Mouse (Mus musculus) MEL (cell line): ENCODE measurements around the gene Fez2.

Experiments
- CTCF ChIP-seq, 3 experiments: IDR thresholded peaks in 2 of 3; conservative IDR thresholded peaks in 1 of 3; 2 replicates each; pipeline ENCODE4 v1.5.1; 2011 to 2012; ENCODE audit warnings: low read length in 3 of 3, low read depth in 2 of 3, mild to moderate bottlenecking in 2 of 3, improper control_type of control experiment in 1 of 3, inconsistent platforms in 1 of 3, mixed read lengths in 1 of 3, moderate library complexity in 1 of 3; ENCODE audit not compliant: control insufficient read depth in 1 of 3, insufficient read depth in 1 of 3, poor library complexity in 1 of 3, severe bottlenecking in 1 of 3
- E2F4 ChIP-seq: IDR thresholded peaks from 2 replicates; pipeline ENCODE4 v1.6.1; 2011; ENCODE audit warnings: low read depth, low read length, improper control_type of control experiment, borderline replicate concordance
- POLR2A ChIP-seq, 2 experiments: IDR thresholded peaks; 2 replicates each; pipeline ENCODE4 v1.6.1; 2011 to 2012; ENCODE audit warnings: low read length in 2 of 2, mild to moderate bottlenecking in 2 of 2, control low read depth in 1 of 2, improper control_type of control experiment in 1 of 2, low read depth in 1 of 2, moderate library complexity in 1 of 2; ENCODE audit not compliant: control insufficient read depth in 1 of 2, insufficient read depth in 1 of 2, poor library complexity in 1 of 2
- TCF12 ChIP-seq: IDR thresholded peaks from 2 replicates; pipeline ENCODE4 v1.6.1; 2014; ENCODE audit warnings: low read depth, mild to moderate bottlenecking, inconsistent platforms, low read length, improper control_type of control experiment, moderate library complexity

DNA sequence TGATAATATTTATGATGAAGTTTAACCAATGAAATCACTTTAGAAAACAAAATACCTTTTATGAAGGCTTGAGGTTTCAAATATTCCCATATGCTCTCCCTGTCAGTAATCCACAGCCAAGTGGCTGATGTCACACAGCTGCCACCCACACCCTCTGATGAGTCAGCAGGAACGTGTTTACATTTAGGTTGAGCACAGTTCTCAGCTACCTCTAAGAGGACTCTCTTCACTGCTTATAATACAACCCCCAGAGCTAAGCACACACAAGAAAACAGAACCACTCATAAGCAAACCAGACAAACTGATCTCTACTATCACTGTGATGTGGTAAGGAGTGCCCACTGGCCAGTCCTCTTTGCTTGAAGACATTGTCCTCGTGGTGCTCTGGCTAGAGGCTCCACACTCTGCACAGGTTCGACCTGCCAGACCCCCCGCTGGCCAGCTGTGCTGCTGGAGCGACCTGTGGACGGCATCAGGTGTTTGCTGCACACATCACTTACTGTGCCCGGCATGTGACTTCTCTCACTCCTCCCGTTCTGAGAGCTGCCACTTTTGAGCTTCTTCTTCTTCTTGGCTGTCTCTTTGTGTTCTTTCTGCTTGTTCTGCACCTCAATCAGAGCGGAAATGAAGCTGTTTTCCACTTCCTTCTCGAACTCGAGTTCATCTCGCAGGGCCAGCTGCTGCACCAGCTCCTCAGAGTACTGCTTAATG lies 17.7 kb downstream of the Fez2 start:
- no peak for TF ChIP-seq POLR2A (IDR thresholded peaks at IDR 0.05; ENCODE audit: control insufficient read depth in 1 of 2, insufficient read depth in 1 of 2, low read depth in 1 of 2, low read length in 2 of 2, poor library complexity in 1 of 2)
- no peak for TF ChIP-seq CTCF (IDR thresholded peaks at IDR 0.05 in 2 of 3, conservative IDR thresholded peaks at IDR 0.05 in 1 of 3; ENCODE audit: control insufficient read depth in 1 of 3, insufficient read depth in 1 of 3, low read depth in 2 of 3, low read length in 3 of 3, poor library complexity in 1 of 3, severe bottlenecking in 1 of 3)
- no peak for TF ChIP-seq TCF12
- TF ChIP-seq E2F4, result no peak
